Mouse (Mus musculus): ENCODE measurements around the gene Rhot1. TPM values are rescaled to one million over a fixed set of nuclear protein-coding genes. Genes with fewer than 3 reads are reported as not detected.
"Not testable (repeated sequence)": the region's sequence is repeated elsewhere in the genome, so short reads cannot be mapped to it uniquely, and the experiment has no call there.

The Rhot1 gene
- polyA plus RNA-seq, 1 experiment from 2014 or later = 48.3 TPM

DNA sequence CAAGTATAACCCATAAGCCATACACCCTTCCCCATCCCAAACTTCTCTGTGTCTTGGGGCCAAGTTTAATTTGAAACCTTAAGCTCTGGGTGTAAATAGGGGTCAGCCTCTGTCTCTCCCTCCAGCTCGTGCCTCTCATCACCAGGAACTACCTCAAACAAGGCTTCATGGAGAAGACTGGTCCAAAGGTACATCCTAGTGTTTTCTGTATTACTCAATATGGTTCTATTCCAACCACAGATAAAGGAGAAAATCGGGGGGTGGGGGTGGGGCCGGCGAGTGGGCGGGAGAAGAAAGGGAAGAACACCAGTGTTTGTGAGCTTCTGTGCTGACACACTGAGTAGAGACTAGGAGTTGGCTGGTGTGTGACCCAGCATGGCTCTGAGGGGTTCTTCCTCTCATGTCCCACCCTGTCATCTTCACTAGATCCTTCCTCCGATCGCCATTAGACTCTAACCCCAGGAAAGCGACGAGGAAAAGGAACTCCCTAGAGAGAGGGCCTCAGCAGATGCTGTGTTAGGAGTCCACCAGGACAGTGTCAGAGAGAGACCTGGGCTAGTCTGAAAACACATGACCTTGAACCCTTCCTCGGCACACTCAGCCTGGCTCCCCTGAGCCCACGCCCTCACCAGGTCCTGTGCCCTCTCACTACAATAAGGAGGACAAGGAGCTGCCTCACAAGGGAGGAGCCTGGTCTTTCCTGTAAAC, 34.7 kb upstream of the Rhot1 start:
- no peak overlapping the region for H3K4me3 ChIP-seq (replicated peaks; ENCODE audit: low read length)
- H3K9ac ChIP-seq (ENCODE audit: low read length) = no peak overlapping the region
- 76% methylated on average over 11 of the region's 11 CpGs for WGBS
- no peaks in the 10 kb centered on the region for H3K4me1 ChIP-seq (ENCODE audit: control insufficient read depth, insufficient read depth, low read length)
- H3K27me3 ChIP-seq (ENCODE audit: control insufficient read depth, insufficient read depth, low read length) = no peaks in the 10 kb centered on the region
- no peak overlapping the region for H3K27ac ChIP-seq (ENCODE audit: low read length)
- H3K36me3 ChIP-seq (ENCODE audit: control insufficient read depth, insufficient read depth, low read length) = no peaks in the 10 kb centered on the region
- no peak for ATAC-seq (ENCODE audit: insufficient read depth, low FRiP score)
- H3K4me2 ChIP-seq (ENCODE audit: low read depth, low read length) = no peak overlapping the region
- no peaks in the 10 kb centered on the region for H3K9me3 ChIP-seq (replicated peaks; ENCODE audit: control insufficient read depth, low read length)

DNA sequence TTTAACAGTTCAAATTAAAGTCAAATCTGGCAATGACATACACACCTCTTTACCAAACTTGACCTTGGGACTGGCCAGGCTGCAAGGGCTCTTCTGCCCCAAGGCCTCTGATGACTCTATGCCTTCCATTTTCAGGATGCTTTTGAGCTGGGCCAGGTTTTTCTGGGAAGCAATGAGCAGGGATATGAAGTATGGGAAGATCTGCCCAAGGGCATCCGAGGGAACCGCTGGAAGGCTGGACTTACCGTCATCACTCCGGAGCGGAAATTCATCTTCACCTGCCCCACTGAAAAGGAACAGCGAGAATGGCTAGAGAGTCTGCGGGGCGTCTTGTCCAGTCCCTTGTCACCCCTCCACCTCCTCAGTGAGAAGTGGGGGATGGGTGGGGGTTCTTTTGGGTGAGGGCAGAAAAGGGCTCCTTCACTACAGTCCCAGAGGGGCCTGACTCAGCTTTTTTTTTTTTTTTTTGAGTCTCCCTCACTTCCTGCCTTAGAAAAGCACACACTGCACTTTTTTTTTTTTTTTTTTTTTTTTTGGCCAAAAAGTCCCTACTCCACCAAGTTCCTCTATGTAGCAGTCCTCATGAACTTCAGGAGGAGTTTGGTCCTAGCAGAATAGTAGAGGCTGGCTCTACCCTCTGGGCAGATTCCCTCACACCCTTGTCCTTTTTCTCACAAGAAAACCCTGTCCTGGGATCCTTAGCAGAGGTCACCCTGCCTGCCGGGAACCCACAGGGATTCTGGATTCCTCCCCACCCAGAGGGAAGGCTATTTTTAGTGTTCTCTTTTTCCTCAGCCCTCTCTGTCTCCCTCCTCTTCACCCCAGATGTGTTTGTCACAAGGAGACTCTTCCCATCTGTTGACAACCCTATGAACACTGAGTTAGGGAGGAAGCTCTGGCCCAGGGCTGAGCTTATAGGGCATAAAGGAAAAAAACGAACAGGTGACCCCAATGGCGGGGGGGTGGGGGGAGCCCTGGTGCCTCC, 31.6 kb upstream of the Rhot1 start:
- no peaks in the 10 kb centered on the region for H3K27me3 ChIP-seq (ENCODE audit: control insufficient read depth, insufficient read depth, low read length)
- no peak for ATAC-seq (ENCODE audit: insufficient read depth, low FRiP score)
- H3K27ac ChIP-seq (ENCODE audit: low read length) = peak overlapping the region; percentile 33
- no peaks in the 10 kb centered on the region for H3K36me3 ChIP-seq (ENCODE audit: control insufficient read depth, insufficient read depth, low read length)
- 66% methylated on average over 11 of the region's 11 CpGs for WGBS
- no peak overlapping the region for H3K4me2 ChIP-seq (ENCODE audit: low read depth, low read length)
- no peaks in the 10 kb centered on the region for H3K4me1 ChIP-seq (ENCODE audit: control insufficient read depth, insufficient read depth, low read length)
- no peaks in the 10 kb centered on the region for H3K9me3 ChIP-seq (replicated peaks; ENCODE audit: control insufficient read depth, low read length)
- no peak overlapping the region for H3K4me3 ChIP-seq (replicated peaks; ENCODE audit: low read length)
- H3K9ac ChIP-seq (ENCODE audit: low read length) = peak overlapping the region; percentile 31; the same call in 1 of the 2 replicates

DNA sequence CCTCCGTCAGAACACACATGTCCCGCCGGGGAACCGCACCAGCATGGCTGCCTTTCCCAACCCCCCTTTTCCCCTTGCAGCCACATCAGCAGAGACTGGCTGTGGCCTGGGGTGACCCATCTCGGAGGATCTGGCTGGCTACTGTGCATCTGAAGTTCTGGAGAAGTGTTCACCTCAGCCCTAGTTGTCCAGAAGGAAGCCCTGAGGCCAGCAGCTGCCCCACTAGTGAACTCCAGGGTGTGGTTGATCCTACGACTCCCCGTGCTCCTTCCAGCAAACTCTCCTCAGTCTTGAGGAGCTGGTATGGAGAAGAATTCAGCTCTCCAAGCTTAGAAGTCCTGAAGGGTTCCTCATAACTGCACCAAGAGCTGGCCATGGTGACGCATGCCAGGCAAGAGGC, 30.5 kb upstream of the Rhot1 start:
- no peak for ATAC-seq (ENCODE audit: insufficient read depth, low FRiP score)
- WGBS = 79% methylated on average over 8 of the region's 8 CpGs

DNA sequence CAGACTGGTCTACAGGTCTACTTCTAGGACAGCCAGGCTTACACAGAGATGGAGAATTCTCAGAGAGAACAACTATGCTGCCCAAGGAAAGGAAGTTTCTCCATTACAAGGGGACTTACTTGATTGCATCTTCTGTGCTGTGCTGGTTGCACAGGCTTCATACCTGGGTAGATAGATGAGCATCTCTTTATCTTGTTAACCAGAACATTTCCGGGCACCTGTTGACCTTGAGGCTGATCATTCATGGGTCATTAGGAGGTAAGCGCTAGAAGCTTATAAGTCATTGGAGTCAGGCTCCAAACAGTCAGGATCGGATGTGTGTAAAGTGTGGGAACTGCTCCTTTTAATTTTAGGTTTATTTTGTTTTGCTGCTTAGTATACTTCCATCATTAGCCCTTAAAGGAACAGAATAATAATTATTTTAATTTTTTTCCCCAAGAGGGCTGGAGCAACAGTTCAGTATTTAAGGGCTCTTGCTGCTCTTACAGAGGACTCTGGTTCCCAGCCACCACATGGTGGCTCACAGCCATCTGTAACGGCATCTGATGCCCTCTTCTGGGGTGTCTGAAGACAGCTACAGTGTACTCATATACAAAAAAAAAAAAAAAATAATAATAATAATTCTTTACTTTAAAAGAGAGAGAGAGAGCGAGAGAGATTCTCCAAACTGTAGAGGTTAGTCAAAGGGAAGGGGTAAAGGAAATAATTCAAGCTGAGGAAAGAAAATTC, 27.6 kb upstream of the Rhot1 start:
- WGBS = 67% methylated on average over 5 of the region's 5 CpGs
- H3K36me3 ChIP-seq (ENCODE audit: control insufficient read depth, insufficient read depth, low read length) = no peaks in the 10 kb centered on the region
- no peak overlapping the region for H3K27ac ChIP-seq (ENCODE audit: low read length)
- H3K4me3 ChIP-seq (replicated peaks; ENCODE audit: low read length) = no peak overlapping the region
- H3K4me1 ChIP-seq (ENCODE audit: control insufficient read depth, insufficient read depth, low read length) = no peaks in the 10 kb centered on the region
- no peaks in the 10 kb centered on the region for H3K27me3 ChIP-seq (ENCODE audit: control insufficient read depth, insufficient read depth, low read length)
- no peaks in the 10 kb centered on the region for H3K9me3 ChIP-seq (replicated peaks; ENCODE audit: control insufficient read depth, low read length)
- no peak for ATAC-seq (ENCODE audit: insufficient read depth, low FRiP score)
- H3K4me2 ChIP-seq (ENCODE audit: low read depth, low read length) = no peak overlapping the region
- H3K9ac ChIP-seq (ENCODE audit: low read length) = no peak overlapping the region

More for the DNA sequence above, 30.5 kb upstream of the Rhot1 start:
- Histone ChIP-seq H3K4me1 (ENCODE audit: control insufficient read depth, insufficient read depth, low read length) (no peaks in the 10 kb centered on the region), H3K4me2 (ENCODE audit: low read depth, low read length) (no peak overlapping the region), H3K9ac (ENCODE audit: low read length) (no peak overlapping the region), H3K27me3 (ENCODE audit: control insufficient read depth, insufficient read depth, low read length) (no peaks in the 10 kb centered on the region), H3K36me3 (ENCODE audit: control insufficient read depth, insufficient read depth, low read length) (no peaks in the 10 kb centered on the region), H3K27ac (ENCODE audit: low read length) (no peak overlapping the region), H3K9me3 (replicated peaks; ENCODE audit: control insufficient read depth, low read length) (no peaks in the 10 kb centered on the region), H3K4me3 (replicated peaks; ENCODE audit: low read length) (no peak overlapping the region)

GRCm38 (mm10) chr11:80183054-80183704, 25.6 kb upstream of the Rhot1 start:
- Histone ChIP-seq H3K9ac (ENCODE audit: low read length) (peak overlapping the region; percentile 96), H3K4me3 (replicated peaks; ENCODE audit: low read length) (peak overlapping the region; percentile 90), H3K4me2 (ENCODE audit: low read depth, low read length) (peak overlapping the region; percentile 69), H3K27ac (ENCODE audit: low read length) (peak overlapping the region; percentile 88)
- peak; percentile 71; the same call in 1 of the 2 replicates for ATAC-seq (ENCODE audit: insufficient read depth, low FRiP score)
- H3K4me1 ChIP-seq (ENCODE audit: control insufficient read depth, insufficient read depth, low read length); H3K36me3 ChIP-seq (ENCODE audit: control insufficient read depth, insufficient read depth, low read length); H3K9me3 ChIP-seq (replicated peaks; ENCODE audit: control insufficient read depth, low read length); H3K27me3 ChIP-seq (ENCODE audit: control insufficient read depth, insufficient read depth, low read length): not testable (repeated sequence)
- 40% methylated on average over 12 of the region's 12 CpGs for WGBS

DNA sequence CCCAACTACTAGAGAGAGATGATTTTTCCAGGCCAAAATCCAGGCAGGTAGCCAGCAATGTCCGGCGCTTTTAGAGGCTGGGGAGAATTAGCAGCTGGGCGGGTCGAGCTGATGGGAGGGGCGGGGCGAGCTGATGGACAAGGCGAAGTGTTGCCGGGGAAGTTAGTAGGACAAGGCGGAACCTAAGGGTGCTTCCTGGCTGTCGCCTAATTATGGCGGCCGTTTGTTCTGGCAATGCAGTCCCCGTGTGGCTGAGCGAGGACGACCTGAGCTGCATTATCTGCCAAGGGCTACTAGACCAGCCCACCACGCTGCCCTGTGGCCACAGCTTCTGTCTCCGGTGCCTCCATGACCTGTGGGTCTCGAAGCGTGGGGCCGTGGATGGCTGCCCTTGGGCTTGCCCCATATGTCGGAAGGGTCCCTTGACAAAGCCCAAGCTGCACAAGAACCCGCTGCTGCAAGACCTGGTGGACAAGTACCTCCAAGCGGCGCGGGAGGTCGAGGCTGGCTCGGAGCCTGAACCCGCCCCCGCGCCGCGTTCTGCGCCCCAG, 25.0 kb upstream of the Rhot1 start, which contains the start of gene Rnf135:
Rnf135 (plus strand) TSS at position 147 of the 551 bp plus-strand sequence.
- peak; percentile 98 for ATAC-seq (ENCODE audit: insufficient read depth, low FRiP score)
- peak within 1 kb of the TSS; percentile 88 for H3K27ac ChIP-seq (ENCODE audit: low read length)
- WGBS = 1% methylated on average over 33 of the region's 33 CpGs
- H3K27me3 ChIP-seq (ENCODE audit: control insufficient read depth, insufficient read depth, low read length) = no peaks in the 10 kb centered on the region
- peak within 1 kb of the TSS; percentile 90 for H3K4me3 ChIP-seq (replicated peaks; ENCODE audit: low read length)
- no peaks in the 10 kb centered on the region for H3K4me1 ChIP-seq (ENCODE audit: control insufficient read depth, insufficient read depth, low read length)
- no peaks in the 10 kb centered on the region for H3K36me3 ChIP-seq (ENCODE audit: control insufficient read depth, insufficient read depth, low read length)
- peak within 1 kb of the TSS; percentile 69 for H3K4me2 ChIP-seq (ENCODE audit: low read depth, low read length)
- no peaks in the 10 kb centered on the region for H3K9me3 ChIP-seq (replicated peaks; ENCODE audit: control insufficient read depth, low read length)
- peak within 1 kb of the TSS; percentile 96 for H3K9ac ChIP-seq (ENCODE audit: low read length)

DNA sequence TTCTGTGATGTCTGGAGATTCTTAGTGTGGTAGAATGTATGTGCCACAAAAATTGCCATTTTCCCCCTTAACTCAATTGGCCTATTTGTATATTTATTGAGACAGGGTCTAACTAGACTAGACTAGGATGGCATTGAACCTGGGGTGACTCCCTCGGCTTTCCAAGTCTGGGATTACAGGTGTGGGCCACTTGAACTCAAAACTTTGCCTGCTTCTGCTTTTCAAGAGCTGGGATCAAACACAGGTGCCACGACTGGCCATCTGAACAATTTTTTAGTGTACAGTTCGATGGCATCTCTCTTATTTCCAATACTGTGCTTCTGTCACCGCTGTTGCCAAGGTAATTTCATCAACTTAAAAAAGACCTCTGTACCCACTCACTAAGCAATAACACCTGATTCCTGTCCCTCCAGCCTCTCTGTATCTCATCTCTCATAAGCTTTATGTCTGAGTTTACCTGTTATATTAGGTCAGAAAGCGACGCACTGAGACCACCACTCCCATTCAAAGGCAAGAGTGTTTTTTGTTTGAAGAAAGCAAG, 24.2 kb upstream of the Rhot1 start:
- ATAC-seq (ENCODE audit: insufficient read depth, low FRiP score) = no peak
- Histone ChIP-seq H3K27me3 (ENCODE audit: control insufficient read depth, insufficient read depth, low read length) (no peaks in the 10 kb centered on the region), H3K9me3 (replicated peaks; ENCODE audit: control insufficient read depth, low read length) (no peaks in the 10 kb centered on the region), H3K4me2 (ENCODE audit: low read depth, low read length) (peak overlapping the region; percentile 69), H3K4me3 (replicated peaks; ENCODE audit: low read length) (peak overlapping the region; percentile 90), H3K27ac (ENCODE audit: low read length) (peak overlapping the region; percentile 88; the same call in 1 of the 2 replicates), H3K4me1 (ENCODE audit: control insufficient read depth, insufficient read depth, low read length) (no peaks in the 10 kb centered on the region), H3K9ac (ENCODE audit: low read length) (peak overlapping the region; percentile 96), H3K36me3 (ENCODE audit: control insufficient read depth, insufficient read depth, low read length) (no peaks in the 10 kb centered on the region)
- 83% methylated on average over 6 of the region's 6 CpGs for WGBS

- H3K4me2 ChIP-seq (ENCODE audit: low read depth, low read length); H3K9me3 ChIP-seq (replicated peaks; ENCODE audit: control insufficient read depth, low read length); H3K9ac ChIP-seq (ENCODE audit: low read length); H3K36me3 ChIP-seq (ENCODE audit: control insufficient read depth, insufficient read depth, low read length); H3K4me3 ChIP-seq (replicated peaks; ENCODE audit: low read length); ATAC-seq (ENCODE audit: insufficient read depth, low FRiP score); H3K4me1 ChIP-seq (ENCODE audit: control insufficient read depth, insufficient read depth, low read length); H3K27ac ChIP-seq (ENCODE audit: low read length); H3K27me3 ChIP-seq (ENCODE audit: control insufficient read depth, insufficient read depth, low read length): not testable (repeated sequence)
- WGBS = 67% methylated on average over 5 of the region's 5 CpGs
Measured at GRCm38 (mm10) chr11:80185441-80185976, 23.3 kb upstream of the Rhot1 start.
